Mouse (Mus musculus): ENCODE data around the gene Grb14.

Grb14 gene

DNA sequence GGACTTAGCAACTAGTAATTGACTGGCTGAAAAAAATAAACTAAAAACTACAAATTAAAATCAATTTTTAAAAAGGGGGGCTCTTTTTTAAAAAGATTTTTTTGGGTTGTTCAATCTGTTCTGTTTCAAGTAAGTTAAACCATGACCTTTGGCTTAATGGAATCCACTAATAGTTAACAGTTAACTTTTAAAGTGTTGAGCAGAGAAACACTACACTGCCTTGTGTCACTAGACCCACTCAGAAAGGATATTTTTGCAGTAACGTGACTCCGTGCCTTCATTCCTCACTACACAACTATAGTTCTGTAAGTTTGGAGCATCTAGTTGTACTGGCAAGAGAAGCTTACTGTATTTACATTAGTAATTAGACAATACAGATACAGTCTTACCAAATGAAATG, 50.2 kb downstream of the Grb14 start:
- DNase-seq (ENCODE audit: low read depth, low spot score) = no peak

GRCm38 (mm10) chr2:64973819-64974441, 50.9 kb downstream of the Grb14 start:
- no peak for DNase-seq (ENCODE audit: low read depth, low spot score)

- DNase-seq (ENCODE audit: low read depth, low spot score) = no peak
These were observed 51.7 kb downstream of the Grb14 start for GRCm38 (mm10) chr2:64973125-64973524.

DNA sequence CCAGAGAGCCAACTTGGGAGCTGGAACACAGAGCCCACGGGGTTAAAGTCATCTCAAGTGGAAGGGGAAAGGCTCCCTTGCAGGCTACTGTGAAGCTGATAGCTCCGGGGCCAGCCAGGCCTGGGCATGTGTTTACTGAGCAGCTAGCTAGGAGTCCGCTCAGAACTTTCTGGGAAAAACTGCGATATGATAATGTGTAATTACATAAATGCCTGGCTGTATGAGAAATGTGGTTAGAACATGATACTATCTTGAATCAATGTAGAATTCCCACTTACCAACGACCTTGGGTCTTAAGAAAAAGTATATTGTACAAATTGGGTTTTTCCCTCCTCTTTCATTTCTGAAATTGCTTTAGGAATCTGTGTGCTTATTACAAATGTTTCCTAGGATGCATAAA, 53.0 kb downstream of the Grb14 start:
- no peak for DNase-seq (ENCODE audit: low read depth, low spot score)

GRCm38 (mm10) chr2:64970992-64971391, 53.8 kb downstream of the Grb14 start:
- DNase-seq (ENCODE audit: low read depth, low spot score) = no peak

GRCm38 (mm10) chr2:64966893-64967444, 57.8 kb downstream of the Grb14 start:
- DNase-seq (ENCODE audit: low read depth, low spot score) = no peak

DNA sequence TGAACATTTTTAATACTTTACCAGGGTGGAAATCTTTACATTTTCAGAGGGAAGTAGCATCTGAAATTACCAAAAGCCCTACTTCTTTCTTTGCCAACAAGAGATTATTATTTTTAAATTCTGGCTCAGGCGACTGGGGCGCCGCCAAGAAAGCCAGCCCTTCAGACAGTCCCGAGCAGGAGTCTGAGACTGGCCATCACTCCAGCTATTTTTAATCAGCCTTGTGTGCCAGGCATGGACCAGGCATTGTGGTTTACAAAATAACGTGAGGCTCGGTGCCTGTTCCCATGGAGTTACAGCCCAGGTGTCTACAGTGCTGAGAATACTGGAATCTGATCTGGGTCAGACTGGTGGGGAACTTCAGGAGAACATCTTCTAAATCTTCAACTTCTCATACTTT, 58.5 kb downstream of the Grb14 start:
- no peak for DNase-seq (ENCODE audit: low read depth, low spot score)

GRCm38 (mm10) chr2:64965227-64965864, 59.4 kb downstream of the Grb14 start:
- peak; percentile 16 for DNase-seq (ENCODE audit: low read depth, low spot score)

- DNase-seq (ENCODE audit: low read depth, low spot score) = no peak
These were observed 62.6 kb downstream of the Grb14 start for GRCm38 (mm10) chr2:64962196-64962595.

- DNase-seq (ENCODE audit: low read depth, low spot score) = no peak
These were observed 63.4 kb downstream of the Grb14 start for GRCm38 (mm10) chr2:64961381-64961780.

- no peak for DNase-seq (ENCODE audit: low read depth, low spot score)
These were observed 65.1 kb downstream of the Grb14 start for GRCm38 (mm10) chr2:64959657-64960056.

- no peak for DNase-seq (ENCODE audit: low read depth, low spot score)
These were observed 69.3 kb downstream of the Grb14 start for GRCm38 (mm10) chr2:64955441-64955840.

- no peak for DNase-seq (ENCODE audit: low read depth, low spot score)
These were observed 75.6 kb downstream of the Grb14 start for GRCm38 (mm10) chr2:64949210-64949609.

- DNase-seq (ENCODE audit: low read depth, low spot score) = peak; percentile 28
These were observed 76.2 kb downstream of the Grb14 start for GRCm38 (mm10) chr2:64948418-64949169.

- no peak for DNase-seq (ENCODE audit: low read depth, low spot score)
These were observed 77.3 kb downstream of the Grb14 start for GRCm38 (mm10) chr2:64947484-64947883.

- DNase-seq (ENCODE audit: low read depth, low spot score) = no peak
These were observed 103.9 kb downstream of the Grb14 start for GRCm38 (mm10) chr2:64920879-64921278.

DNA sequence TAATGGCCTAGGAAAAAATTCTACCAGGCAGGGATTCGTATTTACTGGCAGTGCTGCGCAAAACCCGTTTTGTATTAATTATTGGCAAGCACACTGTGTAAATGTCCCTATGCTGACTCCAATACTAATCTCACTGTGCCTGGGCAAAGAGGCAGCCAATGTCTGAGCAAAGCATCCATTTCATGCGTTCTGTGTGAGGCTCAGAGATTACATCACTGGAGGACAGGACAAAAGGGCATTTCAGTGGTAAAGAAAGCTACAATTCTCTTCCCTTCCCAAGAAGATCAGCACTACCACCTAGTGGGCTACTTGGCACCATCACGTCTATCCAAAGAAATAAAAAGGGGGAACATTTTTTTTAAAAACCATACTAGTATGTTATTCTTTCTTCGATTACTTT, 109.3 kb downstream of the Grb14 start:
- peak; percentile 25 for DNase-seq (ENCODE audit: low read depth, low spot score)

GRCm38 (mm10) chr2:64904877-64905276, 119.9 kb downstream of the Grb14 start:
- no peak for DNase-seq (ENCODE audit: low read depth, low spot score)

GRCm38 (mm10) chr2:64897844-64898243, 126.9 kb downstream of the Grb14 start:
- no peak for DNase-seq (ENCODE audit: low read depth, low spot score)

GRCm38 (mm10) chr2:64893233-64893632, 131.6 kb downstream of the Grb14 start:
- no peak for DNase-seq (ENCODE audit: low read depth, low spot score)

GRCm38 (mm10) chr2:64887098-64887757, 137.6 kb downstream of the Grb14 start:
- DNase-seq (ENCODE audit: low read depth, low spot score) = peak; percentile 30

DNA sequence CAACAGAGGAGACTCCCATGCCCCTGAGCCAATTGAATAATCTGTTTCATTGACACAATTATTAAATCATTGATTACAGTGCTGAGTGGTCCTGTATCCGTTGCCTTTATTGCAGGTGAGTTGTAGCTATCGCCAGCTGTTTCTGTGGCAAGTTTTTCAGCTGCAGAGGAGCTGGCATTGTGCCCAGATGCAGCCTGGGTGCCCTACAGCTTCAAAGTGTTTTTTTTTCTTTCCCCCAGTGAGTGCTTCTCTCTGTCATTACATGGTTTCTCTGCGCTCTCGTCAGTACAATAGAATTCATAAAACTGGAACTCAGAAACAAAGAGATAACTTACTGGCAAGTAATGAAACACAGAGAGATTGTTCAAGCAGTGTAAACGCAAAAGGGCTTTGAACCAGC, 139.1 kb downstream of the Grb14 start:
- no peak for DNase-seq (ENCODE audit: low read depth, low spot score)
